Mouse (Mus musculus) brain, embryonic 14.5 days (tissue): ENCODE data around the gene Vwa7.

Source experiments
- CTCF ChIP-seq: fragments of 200-500 bp; IDR thresholded peaks from 2 replicates; pipeline ENCODE4 v1.5.1; 2012; ENCODE audit warnings: inconsistent platforms, mild to moderate bottlenecking, moderate library complexity, borderline replicate concordance; ENCODE audit not compliant: insufficient read depth, insufficient read length; ENCODE audit errors: extremely low read depth
- POLR2A ChIP-seq: fragments of 200-500 bp; IDR thresholded peaks from 2 replicates; pipeline ENCODE4 v1.6.1; 2012; ENCODE audit warnings: mild to moderate bottlenecking, inconsistent platforms, borderline replicate concordance; ENCODE audit not compliant: poor library complexity, insufficient read depth, insufficient read length, severe bottlenecking; ENCODE audit errors: extremely low read depth

- no peak for TF ChIP-seq CTCF
- TF ChIP-seq POLR2A, result no peak
These were observed 11.1 kb downstream of the Vwa7 start, which contains the start of gene Sapcd1 for GRCm38 (mm10) chr17:35027277-35028068.
